Mouse (Mus musculus): ENCODE results near the gene Elovl7. TPM values are rescaled to one million over a fixed set of nuclear protein-coding genes. Genes with fewer than 3 reads are reported as not detected.

Gene Elovl7
- polyA plus RNA-seq, 1 experiment from 2014 or later, result 0.46 TPM

DNA sequence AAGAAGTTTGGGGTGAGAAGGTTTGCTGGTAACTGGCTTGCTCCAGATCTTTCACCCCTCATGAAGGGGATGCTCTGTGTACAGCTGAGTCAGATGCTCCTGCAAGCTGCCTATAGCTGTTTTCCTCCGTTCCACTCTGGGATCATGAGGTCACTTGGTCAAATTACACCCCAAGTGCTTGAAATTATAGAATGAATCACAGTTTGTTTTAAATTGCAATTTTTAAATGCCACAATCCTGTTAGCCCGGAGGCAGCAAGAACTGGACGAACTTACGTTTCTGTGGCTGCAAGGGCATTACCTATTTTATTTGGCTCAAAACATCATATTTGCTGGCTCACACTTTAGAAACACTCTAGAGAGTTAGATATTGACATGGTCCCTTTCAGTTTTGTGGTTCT lies 51.2 kb downstream of the Elovl7 start:
- Histone ChIP-seq H3K9me3 (ENCODE audit: control insufficient read depth, low read length) (no peaks in the 10 kb centered on the region), H3K4me1 (ENCODE audit: control insufficient read depth, insufficient read depth, low read length) (no peaks in the 10 kb centered on the region), H3K4me3 (ENCODE audit: low read depth, low read length) (no peak overlapping the region), H3K36me3 (ENCODE audit: control insufficient read depth, insufficient read depth, low read length) (no peaks in the 10 kb centered on the region), H3K9ac (ENCODE audit: low read length) (no peak overlapping the region), H3K27ac (ENCODE audit: low read depth, low read length) (no peak overlapping the region), H3K4me2 (no peak overlapping the region), H3K27me3 (ENCODE audit: control insufficient read depth, insufficient read depth, low read length) (no peaks in the 10 kb centered on the region)
- WGBS, result 91% methylated on average over 4 of the region's 4 CpGs
- no peak for ATAC-seq (ENCODE audit: low FRiP score)
- DNase-seq (ENCODE audit: low spot score, missing footprints), result no peak

- ATAC-seq (ENCODE audit: low FRiP score), result no peak
- Histone ChIP-seq H3K4me1 (ENCODE audit: control insufficient read depth, insufficient read depth, low read length) (no peaks in the 10 kb centered on the region), H3K9ac (ENCODE audit: low read length) (no peak overlapping the region), H3K4me3 (ENCODE audit: low read depth, low read length) (no peak overlapping the region), H3K4me2 (no peak overlapping the region), H3K27ac (ENCODE audit: low read depth, low read length) (no peak overlapping the region), H3K27me3 (ENCODE audit: control insufficient read depth, insufficient read depth, low read length) (no peaks in the 10 kb centered on the region), H3K36me3 (ENCODE audit: control insufficient read depth, insufficient read depth, low read length) (no peaks in the 10 kb centered on the region), H3K9me3 (ENCODE audit: control insufficient read depth, low read length) (no peaks in the 10 kb centered on the region)
- WGBS, result 88% methylated on average over 9 of the region's 9 CpGs
- no peak for DNase-seq (ENCODE audit: low spot score, missing footprints)
These were observed 53.8 kb downstream of the Elovl7 start for GRCm38 (mm10) chr13:108267841-108268634.

DNA sequence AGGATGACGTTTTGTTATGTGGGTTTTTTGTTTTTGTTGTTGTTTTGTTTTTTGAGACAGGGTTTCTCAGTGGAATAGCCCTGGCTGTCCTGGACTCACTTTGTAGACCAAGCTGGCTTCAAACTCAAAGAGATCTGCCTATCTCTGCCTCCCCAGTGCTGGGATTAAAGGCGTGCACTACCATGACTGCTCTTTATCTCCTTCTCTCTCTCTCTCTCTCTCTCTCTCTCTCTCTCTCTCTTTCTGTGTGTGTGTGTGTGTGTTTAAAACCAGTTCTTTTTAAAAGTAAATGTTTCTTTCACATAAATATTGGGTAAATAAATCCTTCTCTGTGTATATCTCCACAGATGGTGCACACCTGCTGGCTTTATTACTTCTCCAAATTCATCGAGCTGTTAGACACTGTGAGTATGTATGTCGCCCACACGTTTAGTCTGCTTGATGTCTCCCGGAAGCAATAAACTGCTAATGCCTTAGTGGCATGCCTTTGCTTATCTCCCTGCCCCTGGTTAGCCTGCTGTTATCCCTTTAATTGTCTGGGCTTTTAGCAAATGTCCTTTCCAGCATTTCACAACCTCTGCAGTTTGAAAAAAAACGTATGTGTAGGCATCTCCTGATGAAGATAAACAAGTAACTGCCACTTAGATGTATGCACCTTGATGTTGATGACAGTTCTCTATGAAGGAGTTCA lies 57.4 kb downstream of the Elovl7 start:
- Histone ChIP-seq H3K4me2 (no peak overlapping the region), H3K4me3 (ENCODE audit: low read depth, low read length) (no peak overlapping the region), H3K9ac (ENCODE audit: low read length) (no peak overlapping the region), H3K9me3 (ENCODE audit: control insufficient read depth, low read length) (no peaks in the 10 kb centered on the region), H3K4me1 (ENCODE audit: control insufficient read depth, insufficient read depth, low read length) (peaks cover 2% of the 10 kb centered on the region; the same call in 1 of the 2 replicates), H3K27me3 (ENCODE audit: control insufficient read depth, insufficient read depth, low read length) (no peaks in the 10 kb centered on the region), H3K27ac (ENCODE audit: low read depth, low read length) (no peak overlapping the region), H3K36me3 (ENCODE audit: control insufficient read depth, insufficient read depth, low read length) (no peaks in the 10 kb centered on the region)
- ATAC-seq (ENCODE audit: low FRiP score), result no peak
- DNase-seq (ENCODE audit: low spot score, missing footprints), result no peak
- 81% methylated on average over 7 of the region's 7 CpGs for WGBS

GRCm38 (mm10) chr13:108272332-108272731 lies 58.1 kb downstream of the Elovl7 start:
- 85% methylated on average over 8 of the region's 8 CpGs for WGBS
- Histone ChIP-seq H3K9ac (ENCODE audit: low read length) (no peak overlapping the region), H3K4me2 (no peak overlapping the region), H3K27me3 (ENCODE audit: control insufficient read depth, insufficient read depth, low read length) (no peaks in the 10 kb centered on the region), H3K27ac (ENCODE audit: low read depth, low read length) (no peak overlapping the region), H3K9me3 (ENCODE audit: control insufficient read depth, low read length) (no peaks in the 10 kb centered on the region), H3K4me3 (ENCODE audit: low read depth, low read length) (no peak overlapping the region), H3K4me1 (ENCODE audit: control insufficient read depth, insufficient read depth, low read length) (peaks cover 2% of the 10 kb centered on the region; the same call in 1 of the 2 replicates), H3K36me3 (ENCODE audit: control insufficient read depth, insufficient read depth, low read length) (no peaks in the 10 kb centered on the region)
- DNase-seq (ENCODE audit: low spot score, missing footprints) (no peak), ATAC-seq (ENCODE audit: low FRiP score) (no peak)

DNA sequence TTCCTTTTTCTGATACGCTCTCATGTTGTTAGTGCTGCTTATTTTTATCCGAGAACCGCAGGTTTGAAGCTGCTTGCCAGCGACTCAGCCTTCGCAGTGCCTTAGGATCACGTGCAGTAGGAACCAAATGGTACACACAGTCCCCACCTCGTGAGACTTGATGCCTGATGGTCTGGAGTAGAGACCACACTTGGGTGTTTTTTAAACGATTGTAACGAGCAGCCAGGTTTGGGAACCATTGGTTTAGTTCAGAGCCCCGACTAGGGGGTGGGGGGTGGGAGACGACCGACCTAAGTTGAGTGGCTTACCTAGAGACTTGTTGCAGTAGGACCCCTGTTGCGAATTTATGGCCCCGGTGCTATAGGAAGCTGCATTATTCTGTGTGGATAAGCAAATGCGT lies 58.8 kb downstream of the Elovl7 start:
- no peaks in the 10 kb centered on the region for H3K27me3 ChIP-seq (ENCODE audit: control insufficient read depth, insufficient read depth, low read length)
- H3K36me3 ChIP-seq (ENCODE audit: control insufficient read depth, insufficient read depth, low read length), result no peaks in the 10 kb centered on the region
- H3K9me3 ChIP-seq (ENCODE audit: control insufficient read depth, low read length), result no peaks in the 10 kb centered on the region
- ATAC-seq (ENCODE audit: low FRiP score) (0 out of 2 replicates have a peak, but pooled peaks have one; percentile 22), DNase-seq (ENCODE audit: low spot score, missing footprints) (no peak)
- WGBS, result 70% methylated on average over 15 of the region's 15 CpGs
- no peak overlapping the region for H3K4me2 ChIP-seq
- H3K27ac ChIP-seq (ENCODE audit: low read depth, low read length), result no peak overlapping the region
- no peak overlapping the region for H3K4me3 ChIP-seq (ENCODE audit: low read depth, low read length)
- peaks cover 2% of the 10 kb centered on the region; the same call in 1 of the 2 replicates for H3K4me1 ChIP-seq (ENCODE audit: control insufficient read depth, insufficient read depth, low read length)
- H3K9ac ChIP-seq (ENCODE audit: low read length), result no peak overlapping the region

- ATAC-seq (ENCODE audit: low FRiP score) (no peak), DNase-seq (ENCODE audit: low spot score, missing footprints) (no peak)
- Histone ChIP-seq H3K27me3 (ENCODE audit: control insufficient read depth, insufficient read depth, low read length) (no peaks in the 10 kb centered on the region), H3K4me1 (ENCODE audit: control insufficient read depth, insufficient read depth, low read length) (peaks cover 2% of the 10 kb centered on the region; the same call in 1 of the 2 replicates), H3K9ac (ENCODE audit: low read length) (no peak overlapping the region), H3K4me2 (no peak overlapping the region), H3K36me3 (ENCODE audit: control insufficient read depth, insufficient read depth, low read length) (no peaks in the 10 kb centered on the region), H3K4me3 (ENCODE audit: low read depth, low read length) (no peak overlapping the region), H3K27ac (ENCODE audit: low read depth, low read length) (no peak overlapping the region), H3K9me3 (ENCODE audit: control insufficient read depth, low read length) (no peaks in the 10 kb centered on the region)
- WGBS, result 59% methylated on average over 5 of the region's 5 CpGs
These were observed 59.3 kb downstream of the Elovl7 start for GRCm38 (mm10) chr13:108273456-108273855.

DNA sequence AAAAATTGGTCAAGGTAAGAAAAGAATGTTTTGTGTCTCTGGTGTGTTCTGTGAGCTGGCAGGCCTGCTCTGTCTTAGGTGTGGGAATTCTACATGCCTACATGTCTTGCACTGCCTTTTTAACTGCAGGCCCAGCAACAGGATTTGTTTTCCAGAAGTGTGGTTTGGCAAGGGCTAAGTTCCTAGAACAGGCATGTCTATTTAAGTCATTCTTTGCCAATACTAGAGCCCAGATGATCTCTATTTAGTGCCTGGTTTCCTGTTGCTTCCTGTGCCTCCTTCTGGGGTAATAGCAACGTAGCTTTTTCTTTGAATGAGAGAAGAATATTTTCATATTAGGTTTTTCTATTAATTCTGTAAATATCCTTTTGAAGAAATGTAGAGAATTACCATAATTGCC lies 62.4 kb downstream of the Elovl7 start:
- no peaks in the 10 kb centered on the region for H3K9me3 ChIP-seq (ENCODE audit: control insufficient read depth, low read length)
- no peak for DNase-seq (ENCODE audit: low spot score, missing footprints)
- H3K4me1 ChIP-seq (ENCODE audit: control insufficient read depth, insufficient read depth, low read length), result peaks cover 2% of the 10 kb centered on the region; the same call in 1 of the 2 replicates
- no peak overlapping the region for H3K27ac ChIP-seq (ENCODE audit: low read depth, low read length)
- no peaks in the 10 kb centered on the region for H3K36me3 ChIP-seq (ENCODE audit: control insufficient read depth, insufficient read depth, low read length)
- ATAC-seq (ENCODE audit: low FRiP score), result no peak
- WGBS, result 60% methylated on average over 1 of the region's 1 CpGs
- no peaks in the 10 kb centered on the region for H3K27me3 ChIP-seq (ENCODE audit: control insufficient read depth, insufficient read depth, low read length)
- no peak overlapping the region for H3K4me2 ChIP-seq
- H3K9ac ChIP-seq (ENCODE audit: low read length), result no peak overlapping the region
- H3K4me3 ChIP-seq (ENCODE audit: low read depth, low read length), result no peak overlapping the region

GRCm38 (mm10) chr13:108277320-108277719 lies 63.1 kb downstream of the Elovl7 start:
- Histone ChIP-seq H3K9me3 (ENCODE audit: control insufficient read depth, low read length) (no peaks in the 10 kb centered on the region), H3K4me2 (no peak overlapping the region), H3K27me3 (ENCODE audit: control insufficient read depth, insufficient read depth, low read length) (no peaks in the 10 kb centered on the region), H3K4me1 (ENCODE audit: control insufficient read depth, insufficient read depth, low read length) (peaks cover 2% of the 10 kb centered on the region; the same call in 1 of the 2 replicates), H3K36me3 (ENCODE audit: control insufficient read depth, insufficient read depth, low read length) (no peaks in the 10 kb centered on the region), H3K9ac (ENCODE audit: low read length) (no peak overlapping the region), H3K27ac (ENCODE audit: low read depth, low read length) (no peak overlapping the region), H3K4me3 (ENCODE audit: low read depth, low read length) (no peak overlapping the region)
- DNase-seq (ENCODE audit: low spot score, missing footprints) (no peak), ATAC-seq (ENCODE audit: low FRiP score) (no peak)
- WGBS, result 81% methylated on average over 7 of the region's 7 CpGs

DNA sequence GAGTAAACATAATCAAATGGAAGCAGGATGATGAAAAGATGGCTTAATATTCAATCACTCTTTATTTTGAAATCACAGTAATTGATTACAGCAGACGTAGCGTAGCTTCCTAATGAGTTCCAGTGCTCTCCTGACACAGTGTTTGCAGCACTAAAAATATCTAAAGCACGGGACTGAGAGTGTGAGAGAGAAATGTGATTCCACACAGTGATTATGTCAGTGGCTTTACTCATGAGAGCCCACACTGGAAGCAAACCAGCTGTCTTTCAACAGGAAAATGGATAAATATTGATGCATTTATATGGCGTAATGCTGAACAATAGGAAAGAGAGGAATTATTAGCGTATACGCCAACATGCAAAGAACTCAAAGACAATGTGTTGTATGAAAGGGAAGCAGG lies 64.4 kb downstream of the Elovl7 start:
- DNase-seq (ENCODE audit: low spot score, missing footprints) (no peak), ATAC-seq (ENCODE audit: low FRiP score) (no peak)
- Histone ChIP-seq H3K9ac (ENCODE audit: low read length) (no peak overlapping the region), H3K36me3 (ENCODE audit: control insufficient read depth, insufficient read depth, low read length) (no peaks in the 10 kb centered on the region), H3K4me2 (no peak overlapping the region), H3K9me3 (ENCODE audit: control insufficient read depth, low read length) (no peaks in the 10 kb centered on the region), H3K27me3 (ENCODE audit: control insufficient read depth, insufficient read depth, low read length) (no peaks in the 10 kb centered on the region), H3K4me1 (ENCODE audit: control insufficient read depth, insufficient read depth, low read length) (no peaks in the 10 kb centered on the region), H3K4me3 (ENCODE audit: low read depth, low read length) (no peak overlapping the region), H3K27ac (ENCODE audit: low read depth, low read length) (no peak overlapping the region)
- WGBS, result 83% methylated on average over 6 of the region's 6 CpGs

Measured in midbrain, embryonic 11.5 days (tissue).